ENCODE assay signal across 29 mouse cellular contexts in genomic region chr17:85142495-85143111, GRCm38 (mm10). TPM values are rescaled to one million over a fixed set of nuclear protein-coding genes. Genes with fewer than 3 reads are reported as not detected.
DNase-seq lines count a peak whose midpoint lies in the region; ATAC-seq lines count a peak whose summit lies in the region.
"Had no signal": no experiment of that assay in that cellular context is flagged by ENCODE, and none has a peak within 500 bp of the region (broad histone marks: within the 10 kb centered on the region; RNA-seq: fewer than 3 reads in every experiment).

No protein-coding gene starts in this region.

- peak; percentile 10 for DNase-seq in heart, adult 11 months
- no peak for DNase-seq in heart, adult 9 months (ENCODE audit: low spot score in 2 of 2)
- peak; percentile 39 for DNase-seq in 416B (ENCODE audit: low read depth)
- DNase-seq in R1 (ENCODE audit: low read depth, low spot score): peak; percentile 78
- no peak for DNase-seq in layer of hippocampus, adult 9-10 months (ENCODE audit: low spot score)
- DNase-seq in heart, embryonic 10.5 days (ENCODE audit: low spot score): no peak
- DNase-seq: adrenal gland, postnatal 36 days; cerebellum, adult 9-11 months; gastrocnemius, adult 2 months; heart, postnatal 10 days; kidney, adult 18-20 months; liver; right cerebral cortex, postnatal 14 days; thymus, adult 2 months; thymus, postnatal 4 days had no signal

- peaks cover 9% of the 10 kb centered on the region; the same call in 1 of the 2 replicates for H3K4me1 ChIP-seq in neural tube, embryonic 12.5 days
- no peaks in the 10 kb centered on the region for H3K4me1 ChIP-seq in heart, embryonic 10.5 days
- H3K4me1 ChIP-seq: heart, embryonic 12.5 days; limb, embryonic 10.5 days; liver, embryonic 15.5 days; lung, embryonic 15.5 days; midbrain, embryonic 15.5 days had no signal

- no peak overlapping the region for H3K9ac ChIP-seq in neural tube, embryonic 12.5 days
- H3K9ac ChIP-seq: forebrain, embryonic 13.5 days; heart, embryonic 12.5 days; hindbrain, embryonic 12.5 days; liver, embryonic 15.5 days; lung, embryonic 15.5 days; midbrain, embryonic 15.5 days had no signal

- H3K9me3 ChIP-seq in neural tube, embryonic 12.5 days: no peaks in the 10 kb centered on the region
- H3K9me3 ChIP-seq in heart, embryonic 10.5 days: no peaks in the 10 kb centered on the region
- H3K9me3 ChIP-seq: forebrain, embryonic 13.5 days; heart, embryonic 12.5 days; hindbrain, embryonic 12.5 days; limb, embryonic 10.5 days; liver, embryonic 15.5 days; lung, embryonic 15.5 days; midbrain, embryonic 15.5 days had no signal

- no peak overlapping the region for H3K4me3 ChIP-seq in neural tube, embryonic 12.5 days
- H3K4me3 ChIP-seq in heart, embryonic 10.5 days: no peak overlapping the region
- H3K4me3 ChIP-seq: forebrain, embryonic 13.5 days; gastrocnemius, adult 2 months; heart, embryonic 12.5 days; hindbrain, embryonic 12.5 days; left cerebral cortex, adult 2 months; limb, embryonic 10.5 days; liver, embryonic 15.5 days; lung, embryonic 15.5 days; midbrain, embryonic 15.5 days; myocyte had no signal

- no peaks in the 10 kb centered on the region for H3K27me3 ChIP-seq in neural tube, embryonic 12.5 days (replicated peaks)
- no peaks in the 10 kb centered on the region for H3K27me3 ChIP-seq in heart, embryonic 10.5 days (ENCODE audit: insufficient read depth, poor library complexity, severe bottlenecking)
- H3K27me3 ChIP-seq: forebrain, embryonic 13.5 days; heart, embryonic 12.5 days; hindbrain, embryonic 12.5 days; liver, embryonic 15.5 days; lung, embryonic 15.5 days; midbrain, embryonic 15.5 days had no signal

- peak; percentile 77 for ATAC-seq in neural tube, embryonic 12.5 days (ENCODE audit: low FRiP score, low read depth)
- ATAC-seq: forebrain, embryonic 13.5 days; inflammation-experienced regulatory T-cells, adult 6 months; midbrain, embryonic 15.5 days had no signal

- no peaks in the 10 kb centered on the region for H3K36me3 ChIP-seq in neural tube, embryonic 12.5 days
- no peaks in the 10 kb centered on the region for H3K36me3 ChIP-seq in heart, embryonic 10.5 days
- H3K36me3 ChIP-seq: heart, embryonic 12.5 days; hindbrain, embryonic 12.5 days; limb, embryonic 10.5 days; liver, embryonic 15.5 days; lung, embryonic 15.5 days; midbrain, embryonic 15.5 days had no signal

- H3K27ac ChIP-seq in neural tube, embryonic 12.5 days: no peak overlapping the region
- no peak overlapping the region for H3K27ac ChIP-seq in heart, embryonic 10.5 days
- H3K27ac ChIP-seq: forebrain, embryonic 13.5 days; gastrocnemius, adult 2 months; hindbrain, embryonic 12.5 days; kidney, postnatal 0 days; left cerebral cortex, adult 2 months; limb, embryonic 10.5 days; liver, embryonic 15.5 days; lung, embryonic 15.5 days; macrophage; midbrain, embryonic 15.5 days; stomach, postnatal 0 days had no signal

- 17% methylated on average over 5 of the region's 5 CpGs for WGBS in neural tube, embryonic 12.5 days
- 59% methylated on average over 5 of the region's 5 CpGs for WGBS in heart, embryonic 10.5 days

- no peak overlapping the region for H3K4me2 ChIP-seq in neural tube, embryonic 12.5 days (replicated peaks)
- H3K4me2 ChIP-seq: forebrain, embryonic 13.5 days; heart, embryonic 12.5 days; hindbrain, embryonic 12.5 days; liver, embryonic 15.5 days; lung, embryonic 15.5 days; midbrain, embryonic 15.5 days had no signal

RNA-seq across cellular contexts. Expression of gene Camkmt, which starts 52.3 kb away (rescaled TPM):
- polyA plus RNA-seq in neural tube, embryonic 12.5 days (2016; fragmentation: Nextera tagmentation; extraction: Ambion mirVana): 14.7 and 14.9 TPM in 2 replicates
- polyA plus RNA-seq in heart, embryonic 10.5 days (2016; fragmentation: Nextera tagmentation; extraction: Ambion mirVana): 7.7 and 8.4 TPM in 2 replicates

RNA-seq across cellular contexts. Expression of gene Prepl, which starts 52.6 kb away (rescaled TPM):
- polyA plus RNA-seq in neural tube, embryonic 12.5 days (2016; fragmentation: Nextera tagmentation; extraction: Ambion mirVana): 65.2 and 70.1 TPM in 2 replicates
- polyA plus RNA-seq in heart, embryonic 10.5 days (2016; fragmentation: Nextera tagmentation; extraction: Ambion mirVana): 21.8 and 27.3 TPM in 2 replicates

Comparison
In these comparisons a context has a peak if more than half of its experiments do, and no peak if none do; other contexts are left out.
1. DNase-seq: peak in heart, adult 11 months (single experiment), 416B (single experiment) and R1 (single experiment); none in heart, adult 9 months (0 of 2), layer of hippocampus, adult 9-10 months (single experiment) and heart, embryonic 10.5 days (single experiment).